Mouse (Mus musculus) limb, embryonic 10.5 days (tissue): ENCODE data around the gene Gm14435. TPM values are rescaled to one million over a fixed set of nuclear protein-coding genes. Genes with fewer than 3 reads are reported as not detected.
"Not testable (repeated sequence)": the region's sequence is repeated elsewhere in the genome, so short reads cannot be mapped to it uniquely, and the experiment has no call there.

Source experiments
- DNase-seq: peaks from one replicate; pipeline ENCODE4 v3.0.0-alpha.2; 2017; ENCODE audit warnings: low spot score
- H3K27ac ChIP-seq: fragments of 300-500 bp; sonication (generic); 2 replicates; pipeline ENCODE4 v1.5.1; 2016; ENCODE audit warnings: mild to moderate bottlenecking
- H3K27me3 ChIP-seq: fragments of 300-500 bp; sonication (generic); 2 replicates; pipeline ENCODE4 v1.6.1; 2016; ENCODE audit warnings: low read depth, mild to moderate bottlenecking; ENCODE audit not compliant: poor library complexity, severe bottlenecking
- H3K36me3 ChIP-seq: fragments of 300-500 bp; sonication (generic); 2 replicates; pipeline ENCODE4 v1.6.1; 2016; ENCODE audit warnings: mild to moderate bottlenecking, moderate library complexity
- H3K4me1 ChIP-seq: fragments of 300-500 bp; sonication (generic); 2 replicates; pipeline ENCODE4 v1.6.1; 2016
- H3K4me3 ChIP-seq: fragments of 300-500 bp; sonication (generic); 2 replicates; pipeline ENCODE4 v1.5.1; 2016; ENCODE audit warnings: mild to moderate bottlenecking, moderate library complexity
- H3K9me3 ChIP-seq: fragments of 300-500 bp; sonication (generic); replicated peaks from 2 replicates; pipeline ENCODE4 v1.6.1; 2016; ENCODE audit warnings: mild to moderate bottlenecking
- WGBS: fragments of 180-500 bp; shearing (Covaris S2); methylation state at CpG from one replicate; pipeline ENCODE4 v1.1.7; 2016; 5-methylcytosine and 5-hydroxymethylcytosine counted together
- polyA plus RNA-seq: library from polyadenylated mRNA; unstranded; fragments of >200 nt; fragmentation: Nextera tagmentation; extraction: Ambion mirVana; gene quantifications from 2 replicates; pipeline ENCODE4 v1.2.1, GENCODE M21; 2016

The Gm14435 gene
- 9.3 and 10.5 TPM in 2 replicates for polyA plus RNA-seq

DNA sequence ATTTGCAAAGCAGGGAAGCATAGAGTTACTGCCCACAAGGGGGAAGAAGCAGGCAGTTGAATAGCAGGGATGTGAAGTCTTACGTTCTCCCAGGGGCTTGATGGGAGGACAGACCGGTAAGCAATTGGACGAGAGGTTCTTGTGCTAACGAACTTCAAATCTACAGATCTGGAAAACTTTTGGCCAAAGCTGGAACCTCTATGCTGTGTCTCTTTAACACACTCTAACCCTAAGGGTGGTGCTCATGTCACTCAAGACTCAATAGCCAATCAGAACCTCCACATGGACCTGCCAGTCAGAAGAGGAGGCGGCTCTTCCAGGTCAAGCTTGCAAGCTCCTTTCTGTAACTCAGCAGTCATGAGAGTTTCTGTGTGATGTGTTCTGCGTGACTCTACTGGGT, at the start of gene Gm14435:
Gene Gm14435, plus strand, starts transcription at position 301 of the 400 bp plus-strand sequence.
- H3K4me3 ChIP-seq, H3K27ac ChIP-seq: not testable (repeated sequence)
- no CpG with 5 or more reads among the region's 6 CpGs for WGBS

More for the DNA sequence above, at the start of gene Gm14435:
- DNase-seq, H3K36me3 ChIP-seq, H3K9me3 ChIP-seq, H3K4me1 ChIP-seq, H3K27me3 ChIP-seq: not testable (repeated sequence)

Other genes with a start within 250 kb of the Gm14435 start
- gene 2210418O10Rik, start 197.0 kb upstream of the Gm14435 start, polyA plus RNA-seq: 8.9 and 11.9 TPM in 2 replicates
- not detected in 2 replicates for gene Gm11009, start 104.1 kb upstream of the Gm14435 start, polyA plus RNA-seq
- gene Gm14434, start 63.2 kb downstream of the Gm14435 start, polyA plus RNA-seq: 0.21 TPM in 1 of 2 replicates, not detected in the other
- gene Zfp967, start 97.5 kb downstream of the Gm14435 start, polyA plus RNA-seq: not detected in 2 replicates
- gene Gm14308, start 212.8 kb downstream of the Gm14435 start, polyA plus RNA-seq: 6.9 and 8.3 TPM in 2 replicates
- 9.1 and 14.1 TPM in 2 replicates for gene Zfp973, start 246.9 kb downstream of the Gm14435 start, polyA plus RNA-seq